Mouse (Mus musculus) limb, embryonic 12.5 days (tissue): ENCODE measurements at regions not wholly inside any gene's neighbourhood (a gene's known extent, or its start where the extent isn't known, plus 50 kb on each side); places are given as distances from the start of the nearest gene placed in this dataset. TPM values are rescaled to one million over a fixed set of nuclear protein-coding genes. Genes with fewer than 3 reads are reported as not detected.

Experiments used
- microRNA-seq: library from miRNA; unstranded; fragments of <30 nt; microRNA quantifications from one replicate; pipeline ENCODE4, GENCODE M21; 2017

Small RNA genes lying in the stretch of these regions (microRNA-seq; reads per million reads assigned to microRNA genes)
- gene Mir6344, result not detected
